Mouse (Mus musculus) bone marrow, adult 2 months (tissue): ENCODE results near the gene Ptpn5. TPM values are rescaled to one million over a fixed set of nuclear protein-coding genes. Genes with fewer than 3 reads are reported as not detected.

Experiments used
- H3K27ac ChIP-seq: fragments of 200-500 bp; 2 replicates; pipeline ENCODE4 v1.5.1; 2012; ENCODE audit warnings: low read depth, mild to moderate bottlenecking, control low read depth, inconsistent platforms, low read length; ENCODE audit not compliant: control insufficient read depth, poor library complexity, insufficient read depth
- H3K4me1 ChIP-seq: fragments of 200-500 bp; 2 replicates; pipeline ENCODE4 v1.6.1; 2011; ENCODE audit warnings: low read length; ENCODE audit not compliant: control insufficient read depth, insufficient read depth
- H3K4me3 ChIP-seq: fragments of 200-500 bp; replicated peaks from 2 replicates; pipeline ENCODE3; 2011; ENCODE audit warnings: mild to moderate bottlenecking, low read depth, low read length, control low read depth; ENCODE audit not compliant: control insufficient read depth
- CTCF ChIP-seq: fragments of 200-500 bp; IDR thresholded peaks from 2 replicates; pipeline ENCODE4 v1.5.1; 2011; ENCODE audit warnings: low read length, control low read depth; ENCODE audit not compliant: control insufficient read depth, insufficient read depth
- POLR2A ChIP-seq: fragments of 200-500 bp; IDR thresholded peaks from 2 replicates; pipeline ENCODE4 v1.6.1; 2011; ENCODE audit warnings: low read depth, mild to moderate bottlenecking, control low read depth, low read length, borderline replicate concordance; ENCODE audit not compliant: control insufficient read depth
- WGBS: fragments of 180-500 bp; shearing (Covaris S2); methylation state at CpG from one replicate; pipeline ENCODE4 v1.1.7; 2018; 5-methylcytosine and 5-hydroxymethylcytosine counted together
- polyA plus RNA-seq: library from polyadenylated mRNA; stranded (reverse); fragments of >200 nt; gene quantifications from 2 replicates; pipeline ENCODE4 v1.2.4, GENCODE M21; 2011; ENCODE audit warnings: low replicate concordance; ENCODE audit not compliant: missing spikeins, insufficient read depth, insufficient read length

The Ptpn5 gene
- not detected in 2 replicates for polyA plus RNA-seq

DNA sequence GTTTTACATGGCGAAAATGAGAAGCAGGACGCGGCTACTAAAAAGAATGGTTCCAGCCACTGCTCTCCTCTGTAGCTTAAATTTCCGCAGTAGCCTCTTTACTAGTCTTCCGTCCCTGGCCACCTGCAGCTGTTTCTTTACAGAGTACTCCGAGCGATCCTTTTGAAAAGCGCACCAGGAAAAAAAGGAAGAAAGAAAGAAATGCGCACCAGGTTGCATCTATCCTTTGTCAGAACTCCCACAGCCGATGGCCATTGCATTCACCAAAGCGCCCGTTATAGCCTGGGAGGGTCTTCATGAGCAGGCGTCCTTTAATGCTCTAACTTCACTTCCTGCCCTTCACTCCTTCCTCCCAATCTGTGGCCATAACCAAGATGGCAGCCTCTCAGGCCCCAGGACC lies at the start of gene Ptpn5:
Gene Ptpn5 (minus strand): TSS at position 354 of the 400 bp plus-strand sequence.
- Histone ChIP-seq H3K27ac (no peak within 1 kb of the TSS), H3K4me3 (no peak within 1 kb of the TSS), H3K4me1 (no peaks in the 10 kb centered on the region)
- TF ChIP-seq POLR2A, result no peak
- TF ChIP-seq CTCF, result no peak
- WGBS, result 11% methylated on average over 13 of the region's 13 CpGs

DNA sequence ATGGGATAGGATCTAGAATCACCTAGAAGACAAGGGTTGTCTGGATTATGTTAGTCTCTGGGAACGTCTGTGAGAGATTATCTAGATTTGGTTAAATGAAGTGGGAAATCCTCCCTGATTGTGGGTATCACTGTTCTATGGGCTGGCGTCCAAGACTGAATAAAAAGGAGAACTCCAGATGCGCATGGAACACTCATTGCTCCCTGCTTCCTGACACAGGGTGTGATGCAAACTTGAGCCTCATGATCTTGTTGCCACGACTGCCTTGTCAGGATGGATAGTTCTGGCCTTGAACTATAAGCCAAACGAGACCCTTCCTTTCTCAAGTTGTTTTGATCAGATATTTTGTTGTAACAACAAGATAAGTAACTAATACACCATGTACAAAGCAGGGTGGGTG lies 37.3 kb upstream of the Ptpn5 start:
- WGBS, result 9% methylated on average over 5 of the region's 5 CpGs
- Histone ChIP-seq H3K4me1 (no peaks in the 10 kb centered on the region), H3K27ac (no peak overlapping the region), H3K4me3 (no peak overlapping the region)
- TF ChIP-seq POLR2A (no peak), CTCF (no peak)

GRCm38 (mm10) chr7:47165028-47165427 lies 31.5 kb upstream of the Ptpn5 start:
- Histone ChIP-seq H3K4me3 (no peak overlapping the region), H3K27ac (no peak overlapping the region), H3K4me1 (no peaks in the 10 kb centered on the region; the same call in 1 of the 2 replicates)
- TF ChIP-seq POLR2A (no peak), CTCF (no peak)
- 40% methylated on average over 4 of the region's 4 CpGs for WGBS

DNA sequence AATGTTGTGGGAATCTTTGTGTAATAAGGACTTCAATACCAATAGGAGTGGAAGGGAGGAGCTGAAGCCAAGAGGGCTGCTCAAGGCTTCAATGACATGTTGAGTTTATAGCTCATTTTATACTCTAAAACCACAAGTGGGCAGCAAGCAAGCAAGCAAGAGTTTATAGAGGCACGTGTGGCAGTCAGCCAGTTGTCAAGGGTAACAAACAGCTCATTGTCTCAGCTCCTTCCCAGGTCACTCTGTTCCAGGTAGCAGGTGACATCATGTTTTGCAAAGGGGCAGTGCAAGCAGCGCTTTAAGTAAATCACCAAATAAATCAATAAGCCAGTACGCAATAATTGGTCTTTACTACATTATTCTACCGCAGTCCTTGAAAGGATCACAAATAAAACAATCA lies 29.7 kb upstream of the Ptpn5 start:
- WGBS, result 72% methylated on average over 4 of the region's 4 CpGs
- H3K4me1 ChIP-seq, result no peaks in the 10 kb centered on the region; the same call in 1 of the 2 replicates
- H3K4me3 ChIP-seq, result no peak overlapping the region
- TF ChIP-seq POLR2A, result no peak
- TF ChIP-seq CTCF, result no peak
- no peak overlapping the region for H3K27ac ChIP-seq

- H3K4me1 ChIP-seq, result no peaks in the 10 kb centered on the region
- no peak for TF ChIP-seq CTCF
- no peak for TF ChIP-seq POLR2A
- 64% methylated on average over 2 of the region's 2 CpGs for WGBS
- H3K27ac ChIP-seq, result no peak overlapping the region
- no peak overlapping the region for H3K4me3 ChIP-seq
Observed at GRCm38 (mm10) chr7:47158451-47158850, 25.0 kb upstream of the Ptpn5 start.

DNA sequence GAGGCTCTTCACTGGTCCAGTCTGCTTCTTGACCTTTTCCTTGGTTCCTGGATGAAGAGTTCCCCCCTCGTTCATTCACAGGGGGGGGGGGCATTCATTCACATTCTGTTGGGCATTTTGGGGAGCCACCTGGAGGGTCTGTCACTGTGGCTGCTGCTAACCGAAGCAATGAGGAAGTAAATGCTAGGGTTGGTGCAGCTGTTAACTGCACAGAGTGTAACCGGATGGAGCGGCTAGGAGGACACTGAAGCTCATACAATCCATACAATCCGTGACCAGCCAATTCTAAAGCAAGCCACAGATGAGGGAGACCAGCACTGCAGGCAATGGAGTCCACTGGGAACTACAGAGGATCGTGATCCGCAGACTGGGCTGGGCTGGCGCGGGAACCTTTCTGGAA lies 24.3 kb upstream of the Ptpn5 start:
- 32% methylated on average over 9 of the region's 9 CpGs for WGBS
- no peak overlapping the region for H3K27ac ChIP-seq
- no peaks in the 10 kb centered on the region for H3K4me1 ChIP-seq
- TF ChIP-seq POLR2A, result no peak
- no peak for TF ChIP-seq CTCF
- H3K4me3 ChIP-seq, result no peak overlapping the region

DNA sequence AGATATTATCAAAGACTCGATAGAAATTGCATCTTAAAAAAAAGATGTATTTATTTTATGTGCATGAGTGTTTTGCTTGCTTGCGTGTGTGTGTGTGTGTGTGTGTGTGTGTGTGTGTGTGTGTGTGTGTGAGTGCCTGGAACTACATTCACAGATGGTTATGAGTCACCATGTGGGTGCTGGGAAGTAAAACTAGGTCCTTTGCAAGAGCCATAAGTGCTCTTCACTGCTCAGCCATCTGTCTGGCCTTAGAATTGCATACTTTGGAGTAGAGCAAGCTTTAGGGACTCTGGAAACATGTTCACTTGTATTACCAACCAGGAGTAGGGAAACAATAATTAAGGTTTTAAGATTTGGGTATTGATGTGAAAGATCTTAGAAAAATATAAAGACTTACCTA lies 22.4 kb upstream of the Ptpn5 start:
- H3K27ac ChIP-seq, result no peak overlapping the region
- TF ChIP-seq POLR2A (no peak), CTCF (no peak)
- 84% methylated on average over 2 of the region's 2 CpGs for WGBS
- no peak overlapping the region for H3K4me3 ChIP-seq
- no peaks in the 10 kb centered on the region for H3K4me1 ChIP-seq

GRCm38 (mm10) chr7:47155396-47155795 lies 21.9 kb upstream of the Ptpn5 start:
- Histone ChIP-seq H3K4me1 (no peaks in the 10 kb centered on the region), H3K4me3 (no peak overlapping the region), H3K27ac (no peak overlapping the region)
- TF ChIP-seq POLR2A (no peak), CTCF (no peak)
- WGBS, result 84% methylated on average over 4 of the region's 4 CpGs

DNA sequence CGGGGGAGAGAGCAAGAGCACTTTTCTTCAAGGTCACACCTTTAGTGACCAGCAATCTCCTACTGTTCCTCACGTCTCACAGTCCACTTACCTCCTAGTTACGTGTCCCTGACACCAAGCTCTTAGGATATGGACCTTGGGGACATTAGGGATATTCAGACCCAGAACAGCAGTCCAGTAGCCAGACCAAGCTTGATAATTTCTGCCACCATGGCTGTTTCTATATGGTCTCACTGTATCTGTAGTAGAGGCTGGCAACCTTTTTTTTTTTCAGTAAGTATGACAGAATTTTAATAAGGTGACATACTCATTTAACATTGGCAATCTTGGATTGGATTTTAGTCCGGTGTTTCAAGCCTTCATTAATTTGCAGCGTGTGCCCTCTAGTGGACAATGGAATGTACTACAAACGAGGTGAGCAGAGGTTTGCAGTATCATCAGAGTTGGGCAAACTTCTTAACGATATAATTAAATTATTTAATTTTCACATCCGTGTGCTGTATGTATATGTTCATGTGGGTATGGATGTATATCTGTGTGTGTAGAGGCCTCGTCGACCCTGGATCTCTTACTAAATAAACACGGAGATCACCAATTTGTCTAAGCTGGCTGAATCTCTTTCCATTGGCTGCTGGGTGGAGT lies 17.1 kb upstream of the Ptpn5 start:
- Histone ChIP-seq H3K4me3 (no peak overlapping the region), H3K4me1 (no peaks in the 10 kb centered on the region; the same call in none of the 2 replicates), H3K27ac (no peak overlapping the region)
- 15% methylated on average over 11 of the region's 11 CpGs for WGBS
- TF ChIP-seq CTCF, result 0 out of 2 replicates have a peak, but pooled peaks have one; percentile 7
- TF ChIP-seq POLR2A, result no peak

DNA sequence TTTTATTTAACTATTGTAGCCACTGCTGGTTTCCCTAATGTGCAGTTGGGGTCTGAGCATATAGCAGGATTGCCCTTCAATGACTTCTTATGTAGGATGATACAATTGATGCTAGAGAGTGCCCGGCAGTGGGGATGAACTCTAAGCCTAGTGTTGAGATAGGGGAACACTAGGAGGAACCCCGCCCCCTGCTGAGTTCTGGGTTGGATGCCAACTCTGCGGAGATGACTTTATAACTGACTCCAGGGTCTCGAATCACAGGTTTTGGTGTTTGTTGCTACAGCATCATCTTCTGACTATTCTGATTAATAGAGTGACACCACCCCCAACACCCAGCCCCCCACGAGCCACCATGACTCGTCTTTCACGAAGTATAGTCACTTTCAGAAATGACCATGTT lies 14.8 kb upstream of the Ptpn5 start:
- Histone ChIP-seq H3K4me1 (no peaks in the 10 kb centered on the region; the same call in none of the 2 replicates), H3K4me3 (no peak overlapping the region), H3K27ac (no peak overlapping the region)
- WGBS, result 78% methylated on average over 7 of the region's 7 CpGs
- TF ChIP-seq POLR2A (no peak), CTCF (no peak)
